Mouse (Mus musculus) midbrain, embryonic 12.5 days (tissue): Measurements from ENCODE around the gene Insig1. TPM values are rescaled to one million over a fixed set of nuclear protein-coding genes. Genes with fewer than 3 reads are reported as not detected.

Source experiments
- ATAC-seq: fragments of 200-750 bp; cut with Nextera tagmentation; 2 replicates; pipeline ENCODE4 v1.8.0; 2017; ENCODE audit warnings: low read depth, moderate TSS enrichment, moderate library complexity; ENCODE audit not compliant: low FRiP score
- H3K27ac ChIP-seq: fragments of 300-500 bp; sonication (generic); replicated peaks from 2 replicates; pipeline ENCODE4 v1.5.1; 2016; ENCODE audit warnings: mild to moderate bottlenecking
- H3K27me3 ChIP-seq: fragments of 300-500 bp; sonication (generic); 2 replicates; pipeline ENCODE4 v1.6.1; 2016; ENCODE audit warnings: mild to moderate bottlenecking
- H3K36me3 ChIP-seq: fragments of 300-500 bp; sonication (generic); 2 replicates; pipeline ENCODE4 v1.6.1; 2016
- H3K4me1 ChIP-seq: fragments of 300-500 bp; sonication (generic); 2 replicates; pipeline ENCODE4 v1.6.1; 2016
- H3K4me2 ChIP-seq: fragments of 300-500 bp; sonication (generic); replicated peaks from 2 replicates; pipeline ENCODE4 v1.6.1; 2016; ENCODE audit warnings: mild to moderate bottlenecking, moderate library complexity
- H3K4me3 ChIP-seq: fragments of 300-500 bp; sonication (generic); 2 replicates; pipeline ENCODE4 v1.5.1; 2016; ENCODE audit warnings: mild to moderate bottlenecking
- H3K9ac ChIP-seq: fragments of 300-500 bp; sonication (generic); replicated peaks from 2 replicates; pipeline ENCODE4 v1.6.1; 2016; ENCODE audit warnings: mild to moderate bottlenecking, moderate library complexity
- H3K9me3 ChIP-seq: fragments of 300-500 bp; sonication (generic); 2 replicates; pipeline ENCODE4 v1.6.1; 2016; ENCODE audit warnings: mild to moderate bottlenecking
- WGBS: fragments of 180-500 bp; shearing (Covaris S2); methylation state at CpG from one replicate; pipeline ENCODE4 v1.1.7; 2016; 5-methylcytosine and 5-hydroxymethylcytosine counted together
- polyA plus RNA-seq: library from polyadenylated mRNA; unstranded; fragments of >200 nt; fragmentation: Nextera tagmentation; extraction: Ambion mirVana; gene quantifications from 2 replicates; pipeline ENCODE4 v1.2.1, GENCODE M21; 2016

Gene Insig1
- polyA plus RNA-seq, 1 experiment from 2014 or later = 141 TPM

DNA sequence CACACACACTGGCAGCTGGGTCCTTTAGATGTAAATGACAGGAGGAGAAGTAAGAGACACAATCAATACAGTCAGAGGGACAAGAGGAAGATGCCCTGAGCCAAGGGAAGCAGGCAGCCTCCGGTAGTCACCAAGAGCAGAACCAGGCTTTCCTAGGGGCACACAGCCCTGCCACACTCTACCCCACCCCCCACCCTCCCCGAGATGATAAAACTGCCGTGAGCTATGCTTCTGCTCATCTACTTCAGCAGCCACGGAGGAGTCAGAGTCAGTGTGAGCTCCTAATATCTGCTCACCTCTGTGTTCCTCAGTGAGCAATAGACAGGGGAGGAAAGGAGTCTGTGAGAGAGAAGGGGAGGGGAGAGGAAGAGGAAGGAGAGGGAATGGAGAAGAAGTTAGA, 5.9 kb upstream of the Insig1 start:
- H3K4me1 ChIP-seq = peaks cover 8% of the 10 kb centered on the region
- ATAC-seq = no peak
- no peak overlapping the region for H3K9ac ChIP-seq
- H3K4me2 ChIP-seq = no peak overlapping the region
- no peak overlapping the region for H3K27ac ChIP-seq
- no peak overlapping the region for H3K4me3 ChIP-seq
- H3K9me3 ChIP-seq = no peaks in the 10 kb centered on the region
- H3K27me3 ChIP-seq = no peaks in the 10 kb centered on the region
- 92% methylated on average over 4 of the region's 4 CpGs for WGBS
- H3K36me3 ChIP-seq = no peaks in the 10 kb centered on the region

DNA sequence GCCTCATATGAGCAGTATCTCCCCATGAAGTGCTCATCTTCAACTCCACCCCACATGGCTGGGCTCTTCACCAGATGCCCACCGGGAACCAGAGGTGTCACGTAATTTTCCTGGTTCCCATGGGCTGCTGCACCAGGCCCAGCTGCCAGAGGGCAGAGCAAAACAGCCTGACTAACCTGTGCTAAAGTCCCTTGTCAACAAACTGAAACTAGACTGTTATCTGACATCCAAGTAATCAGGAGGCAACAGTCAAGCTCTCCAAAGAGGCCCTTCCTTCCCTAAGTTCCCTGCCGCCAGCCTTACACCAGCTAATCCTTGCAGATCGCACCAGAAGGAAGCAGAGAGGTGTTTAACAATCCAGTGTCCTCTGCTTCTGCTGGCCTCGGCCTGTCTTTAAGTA, 4.9 kb upstream of the Insig1 start:
- no peak overlapping the region for H3K27ac ChIP-seq
- H3K4me1 ChIP-seq = peaks cover 12% of the 10 kb centered on the region
- no peak for ATAC-seq
- H3K4me2 ChIP-seq = no peak overlapping the region
- H3K4me3 ChIP-seq = no peak overlapping the region
- no peaks in the 10 kb centered on the region for H3K36me3 ChIP-seq
- no peaks in the 10 kb centered on the region for H3K27me3 ChIP-seq
- H3K9me3 ChIP-seq = no peaks in the 10 kb centered on the region
- no peak overlapping the region for H3K9ac ChIP-seq
- WGBS = 75% methylated on average over 5 of the region's 5 CpGs

DNA sequence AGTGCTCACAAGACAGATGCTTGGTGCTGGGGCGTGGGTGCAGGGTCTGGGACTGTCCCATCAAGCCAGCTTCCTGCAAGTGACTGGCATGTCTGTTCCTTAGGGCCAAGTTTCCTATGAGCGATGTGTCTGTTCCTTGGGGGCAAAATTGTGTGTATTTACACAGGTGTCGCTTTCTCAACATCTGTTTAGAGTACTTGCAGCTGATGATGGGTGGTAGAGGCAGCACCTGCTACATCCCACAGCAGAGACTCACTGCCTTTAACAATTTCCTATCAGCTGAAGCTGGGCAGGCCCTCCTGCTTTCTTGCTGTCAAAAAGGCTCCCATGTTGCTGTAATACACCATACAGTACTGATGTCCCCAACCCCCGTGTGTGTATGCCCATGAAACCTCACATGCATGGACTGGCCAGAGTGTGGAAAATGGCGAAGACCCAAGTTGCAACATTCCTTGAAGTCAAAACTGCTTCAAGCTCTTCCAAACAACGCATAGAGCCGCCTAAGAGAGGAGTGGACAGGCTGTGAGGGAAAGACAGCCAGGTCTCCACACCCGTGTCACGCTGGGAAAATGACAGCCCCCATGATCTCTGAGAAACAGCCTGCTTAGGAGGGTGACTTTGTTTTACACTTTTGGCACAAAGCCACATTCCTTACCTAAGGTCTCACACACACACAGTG, 875 bp upstream of the Insig1 start:
- Histone ChIP-seq H3K9ac (peak overlapping the region; percentile 71), H3K27ac (peak overlapping the region; percentile 98), H3K4me3 (peak overlapping the region; percentile 94), H3K4me2 (peak overlapping the region; percentile 97), H3K27me3 (no peaks in the 10 kb centered on the region), H3K36me3 (peaks cover 26% of the 10 kb centered on the region), H3K9me3 (no peaks in the 10 kb centered on the region), H3K4me1 (peaks cover 32% of the 10 kb centered on the region)
- 24% methylated on average over 9 of the region's 9 CpGs for WGBS
- peak; percentile 3; the same call in 1 of the 2 replicates for ATAC-seq

DNA sequence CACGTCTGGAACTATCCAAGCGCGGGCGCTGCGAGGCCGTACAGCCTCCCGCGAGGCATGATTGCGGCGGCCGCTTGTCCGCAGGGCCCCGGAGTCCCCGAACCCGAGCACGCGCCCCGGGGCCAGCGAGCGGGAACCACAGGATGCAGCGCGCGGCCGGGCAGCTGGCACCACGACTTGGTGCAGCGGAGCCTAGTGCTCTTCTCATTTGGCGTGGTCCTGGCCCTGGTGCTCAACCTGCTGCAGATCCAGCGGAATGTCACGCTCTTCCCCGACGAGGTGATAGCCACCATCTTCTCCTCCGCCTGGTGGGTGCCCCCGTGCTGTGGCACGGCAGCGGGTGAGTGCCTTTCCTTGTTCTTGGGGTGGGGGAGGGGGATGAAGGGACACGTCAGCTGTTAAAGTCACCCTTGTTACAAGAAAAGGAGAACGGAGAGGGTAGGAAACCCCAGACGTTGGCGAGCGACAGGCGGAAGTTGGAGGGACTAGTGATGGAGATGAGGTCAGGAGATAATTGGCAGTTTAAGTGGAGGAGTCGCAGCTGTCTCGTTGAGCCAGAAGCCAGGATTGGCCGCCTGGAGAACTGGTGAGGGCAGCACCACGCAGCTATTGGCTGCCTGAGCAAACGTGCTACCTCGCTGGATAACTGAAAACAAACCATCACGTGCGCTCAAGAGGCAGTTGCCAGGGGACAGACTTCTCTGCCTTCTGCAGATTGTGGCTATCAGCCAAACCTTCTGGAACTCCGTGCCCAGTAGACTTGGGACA, 477 bp downstream of the Insig1 start:
- H3K4me2 ChIP-seq = peak overlapping the region; percentile 97
- peaks cover 40% of the 10 kb centered on the region for H3K36me3 ChIP-seq
- H3K9ac ChIP-seq = peak overlapping the region; percentile 87
- WGBS = under 1% methylated on average over 50 of the region's 50 CpGs
- no peaks in the 10 kb centered on the region for H3K27me3 ChIP-seq
- H3K9me3 ChIP-seq = no peaks in the 10 kb centered on the region
- peak; percentile 81 for ATAC-seq
- H3K4me3 ChIP-seq = peak overlapping the region; percentile 94
- peak overlapping the region; percentile 98 for H3K27ac ChIP-seq
- peaks cover 32% of the 10 kb centered on the region for H3K4me1 ChIP-seq

DNA sequence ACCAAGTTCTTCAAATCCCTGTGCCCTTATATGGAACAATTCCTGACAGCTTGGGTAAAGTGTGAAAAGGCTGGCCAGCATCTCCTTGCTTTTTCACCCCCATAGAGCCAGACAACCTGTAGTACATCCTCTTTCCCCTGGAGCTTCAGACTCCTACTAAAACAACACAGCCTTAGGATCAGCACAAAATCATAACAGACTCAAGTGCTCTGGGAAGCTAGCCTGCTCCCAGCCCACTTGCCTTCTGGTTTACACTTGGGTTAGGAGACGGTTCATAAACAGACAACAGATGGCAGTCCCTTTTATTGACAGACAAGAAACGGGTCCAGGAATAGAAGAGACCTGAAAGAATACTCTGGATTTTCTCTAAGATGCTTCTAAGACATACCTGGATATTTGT, 8.3 kb downstream of the Insig1 start:
- Histone ChIP-seq H3K36me3 (peaks cover 37% of the 10 kb centered on the region), H3K4me3 (no peak overlapping the region), H3K4me1 (no peaks in the 10 kb centered on the region), H3K27me3 (no peaks in the 10 kb centered on the region), H3K9me3 (no peaks in the 10 kb centered on the region), H3K27ac (no peak overlapping the region), H3K9ac (no peak overlapping the region), H3K4me2 (no peak overlapping the region)
- ATAC-seq = no peak
- WGBS = 80% methylated on average over 2 of the region's 2 CpGs

DNA sequence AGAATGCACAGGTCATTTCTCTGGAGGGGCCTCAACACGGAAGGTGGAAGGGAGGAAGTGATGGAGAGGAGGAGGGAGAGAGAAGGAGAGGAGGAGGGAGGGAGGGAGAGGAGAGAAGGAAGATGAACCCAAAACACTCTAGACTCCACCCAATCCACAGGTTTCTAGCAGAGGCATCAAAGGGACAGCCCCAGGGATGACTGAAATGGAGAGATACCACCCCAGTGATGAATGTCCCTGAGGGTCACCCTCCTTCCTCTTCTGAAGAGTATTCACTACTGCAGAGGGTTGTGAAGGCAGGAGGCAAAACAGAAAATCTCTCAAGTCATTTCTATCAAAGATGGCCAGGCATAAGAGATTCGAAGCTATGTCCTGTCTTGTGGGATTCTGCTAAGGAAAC, 10.0 kb downstream of the Insig1 start:
- Histone ChIP-seq H3K36me3 (peaks cover 20% of the 10 kb centered on the region), H3K27me3 (no peaks in the 10 kb centered on the region), H3K4me3 (no peak overlapping the region), H3K4me1 (no peaks in the 10 kb centered on the region), H3K27ac (no peak overlapping the region), H3K9ac (no peak overlapping the region), H3K9me3 (no peaks in the 10 kb centered on the region), H3K4me2 (no peak overlapping the region)
- no peak for ATAC-seq
- WGBS = 84% methylated on average over 2 of the region's 2 CpGs

DNA sequence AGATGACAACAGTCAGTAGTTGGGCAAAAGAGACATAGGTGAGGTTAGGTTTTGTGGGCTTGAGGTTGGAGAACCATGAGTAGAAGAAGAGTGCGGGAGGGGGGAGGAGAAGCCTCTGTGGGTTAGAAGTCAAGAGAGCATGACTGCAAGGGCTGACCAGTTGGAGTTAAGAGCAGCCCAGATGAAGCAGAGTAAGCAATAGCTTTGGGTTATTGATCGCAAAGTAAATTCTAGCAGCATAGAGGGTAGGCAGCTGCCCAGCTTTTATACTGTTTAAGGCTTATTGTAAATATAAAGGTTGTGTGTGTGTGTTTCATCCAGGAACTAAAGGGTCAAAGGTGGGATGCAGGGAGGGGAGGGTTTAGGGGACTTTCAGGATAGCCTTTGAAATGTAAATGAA, 10.7 kb downstream of the Insig1 start:
- Histone ChIP-seq H3K9ac (no peak overlapping the region), H3K36me3 (peaks cover 13% of the 10 kb centered on the region), H3K27me3 (no peaks in the 10 kb centered on the region), H3K27ac (no peak overlapping the region), H3K9me3 (no peaks in the 10 kb centered on the region), H3K4me2 (no peak overlapping the region), H3K4me1 (no peaks in the 10 kb centered on the region), H3K4me3 (no peak overlapping the region)
- ATAC-seq = no peak
- 91% methylated on average over 2 of the region's 2 CpGs for WGBS

DNA sequence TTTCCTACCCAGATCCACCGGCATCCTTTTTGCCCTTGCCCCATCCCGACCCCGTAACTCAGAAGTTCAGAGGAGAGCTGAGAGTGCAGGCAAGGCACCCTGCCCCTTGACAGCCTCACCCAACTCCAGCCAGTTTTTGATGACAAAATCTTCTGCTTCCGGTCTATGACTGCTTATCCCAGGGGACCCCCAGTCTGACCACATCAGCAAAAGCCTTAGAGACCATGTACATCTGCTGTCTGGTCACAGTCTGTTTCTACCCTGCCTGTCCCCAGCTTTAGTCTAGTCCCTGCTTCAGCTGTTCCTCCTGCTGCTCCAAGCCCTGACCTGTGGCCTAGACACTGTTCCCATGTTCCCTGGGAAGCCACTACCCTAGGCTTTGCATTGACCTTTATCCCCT, 11.1 kb downstream of the Insig1 start:
- WGBS = 77% methylated on average over 4 of the region's 4 CpGs

DNA sequence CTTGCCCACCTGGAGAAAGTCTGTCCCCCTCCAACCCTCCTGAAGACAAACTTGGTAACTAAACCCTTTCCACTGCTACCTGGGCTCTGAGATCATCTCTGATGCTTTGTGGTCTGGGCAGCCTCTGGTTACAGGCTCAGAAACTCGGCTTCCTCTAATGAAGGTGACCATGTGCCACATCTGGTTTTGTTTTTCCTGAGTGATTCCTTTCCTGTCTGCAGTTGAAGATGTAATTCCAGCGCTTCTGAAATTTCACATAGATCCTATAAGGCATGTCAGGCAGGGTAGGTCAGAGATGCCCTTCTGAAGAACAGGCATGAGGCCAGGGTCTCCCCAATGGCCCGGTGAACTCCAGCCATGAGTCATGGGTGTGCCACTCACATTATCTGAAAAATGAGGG, 11.6 kb downstream of the Insig1 start:
- Histone ChIP-seq H3K36me3 (peaks cover 8% of the 10 kb centered on the region), H3K4me1 (no peaks in the 10 kb centered on the region), H3K4me3 (no peak overlapping the region), H3K9me3 (no peaks in the 10 kb centered on the region), H3K27me3 (no peaks in the 10 kb centered on the region), H3K27ac (no peak overlapping the region), H3K9ac (no peak overlapping the region), H3K4me2 (no peak overlapping the region)
- ATAC-seq = no peak
- 71% methylated on average over 3 of the region's 3 CpGs for WGBS

More for the DNA sequence above, 11.1 kb downstream of the Insig1 start:
- Histone ChIP-seq H3K9me3 (no peaks in the 10 kb centered on the region), H3K36me3 (peaks cover 10% of the 10 kb centered on the region), H3K4me3 (no peak overlapping the region), H3K27me3 (no peaks in the 10 kb centered on the region), H3K27ac (no peak overlapping the region), H3K4me1 (no peaks in the 10 kb centered on the region), H3K4me2 (no peak overlapping the region), H3K9ac (no peak overlapping the region)
- no peak for ATAC-seq

DNA sequence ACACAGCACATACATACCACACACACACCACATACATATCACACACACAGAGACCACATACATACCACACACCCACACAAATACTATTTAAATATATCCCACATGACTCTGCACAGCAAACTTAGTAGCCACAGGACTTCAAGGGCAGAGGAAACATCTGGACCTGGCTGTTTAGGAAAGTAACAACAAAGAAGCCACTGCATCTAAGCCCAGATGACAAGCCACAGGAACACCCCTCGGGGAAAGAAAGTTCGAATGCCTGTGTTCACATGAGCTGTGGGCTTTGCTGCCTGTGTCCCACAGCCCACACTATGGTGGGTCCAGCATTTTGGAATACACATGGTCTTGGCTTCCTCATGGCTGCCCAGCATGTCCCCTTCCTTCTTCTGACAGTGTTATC, 13.6 kb downstream of the Insig1 start:
- H3K36me3 ChIP-seq = no peaks in the 10 kb centered on the region
- no peak overlapping the region for H3K9ac ChIP-seq
- no peak for ATAC-seq
- no peak overlapping the region for H3K4me3 ChIP-seq
- H3K4me2 ChIP-seq = no peak overlapping the region
- WGBS = 85% methylated on average over 2 of the region's 2 CpGs
- no peaks in the 10 kb centered on the region for H3K27me3 ChIP-seq
- H3K9me3 ChIP-seq = no peaks in the 10 kb centered on the region
- no peaks in the 10 kb centered on the region for H3K4me1 ChIP-seq
- H3K27ac ChIP-seq = no peak overlapping the region

DNA sequence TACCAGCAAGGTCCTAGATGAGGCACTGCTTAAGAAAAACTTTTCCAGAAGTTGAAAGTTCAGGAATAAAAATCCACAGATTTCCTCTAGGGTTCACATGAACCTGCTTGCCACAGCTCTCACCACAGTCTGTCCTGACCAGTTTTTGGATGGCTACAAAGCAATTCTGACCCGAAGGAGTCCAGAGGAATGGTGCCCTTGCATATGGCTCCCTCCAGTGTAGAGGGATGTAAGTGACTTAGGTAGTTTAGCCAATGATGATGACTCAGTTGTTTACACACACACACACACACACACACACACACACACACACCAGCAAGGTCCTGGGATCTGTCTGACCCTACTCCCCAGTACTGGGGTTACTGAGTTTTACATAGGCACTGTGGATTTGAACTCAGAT, 19.4 kb downstream of the Insig1 start:
- Histone ChIP-seq H3K36me3 (no peaks in the 10 kb centered on the region), H3K4me1 (no peaks in the 10 kb centered on the region), H3K4me2 (no peak overlapping the region), H3K4me3 (no peak overlapping the region), H3K9me3 (no peaks in the 10 kb centered on the region), H3K9ac (no peak overlapping the region), H3K27me3 (no peaks in the 10 kb centered on the region), H3K27ac (no peak overlapping the region)
- ATAC-seq = no peak
- WGBS = 69% methylated on average over 1 of the region's 1 CpGs

DNA sequence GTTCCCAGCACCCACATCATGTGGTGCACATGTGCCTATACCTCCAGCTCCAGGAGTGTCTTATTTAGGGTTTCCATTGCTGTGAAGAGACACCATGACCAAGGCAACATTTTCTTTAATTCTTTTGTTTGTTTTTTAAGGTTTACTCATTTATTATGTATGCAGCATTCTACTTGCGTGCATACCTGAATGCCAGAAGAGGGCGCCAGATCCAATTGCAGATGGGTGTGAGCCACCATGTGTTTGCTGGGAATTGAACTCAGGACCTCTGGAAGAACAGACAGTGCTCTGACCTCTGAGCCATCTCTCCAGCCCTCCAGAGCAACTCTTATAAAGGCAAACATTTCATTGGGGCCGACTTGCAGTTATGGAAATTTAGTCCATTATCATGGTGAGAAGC, 21.2 kb downstream of the Insig1 start:
- H3K27ac ChIP-seq = no peak overlapping the region
- no peak overlapping the region for H3K9ac ChIP-seq
- no peak overlapping the region for H3K4me2 ChIP-seq
- H3K27me3 ChIP-seq = no peaks in the 10 kb centered on the region
- no peak for ATAC-seq
- H3K4me1 ChIP-seq = no peaks in the 10 kb centered on the region
- 83% methylated on average over 3 of the region's 3 CpGs for WGBS
- no peak overlapping the region for H3K4me3 ChIP-seq
- H3K36me3 ChIP-seq = no peaks in the 10 kb centered on the region
- H3K9me3 ChIP-seq = no peaks in the 10 kb centered on the region
